ENCODE assay signal across 8 mouse cellular contexts in the genomic region with DNA sequence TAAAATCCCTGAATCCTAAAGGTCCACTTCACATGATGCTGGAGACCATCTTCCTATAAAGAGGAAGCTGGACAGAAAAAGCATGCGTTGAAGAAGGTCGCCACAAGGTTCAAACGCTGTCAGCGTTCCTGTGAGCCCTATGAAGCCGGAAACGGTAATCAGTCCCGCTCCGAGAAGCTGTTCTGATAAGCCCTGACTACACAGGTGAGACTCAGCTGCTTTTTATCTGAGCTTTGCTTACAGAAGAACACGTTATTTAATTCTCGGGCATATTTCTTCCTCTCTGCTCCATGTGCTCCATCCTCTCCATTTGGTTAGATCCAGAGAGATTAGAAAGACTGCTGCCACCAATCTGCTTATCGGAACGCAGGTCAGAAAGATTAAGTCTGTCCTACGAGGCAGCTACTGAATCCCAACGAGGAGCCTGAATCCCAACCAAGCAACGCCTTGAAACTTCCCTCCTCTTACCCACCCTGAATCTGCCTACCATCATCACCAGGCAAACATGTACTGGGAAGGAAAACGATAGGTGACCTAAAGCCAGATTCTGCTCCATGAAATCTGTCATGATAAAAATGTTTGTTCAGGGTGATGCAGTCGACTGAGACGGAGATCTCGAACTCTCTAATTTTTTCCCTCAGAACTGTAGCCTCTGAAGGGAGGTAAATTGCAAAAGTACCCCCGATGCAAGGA. TPM values are rescaled to one million over a fixed set of nuclear protein-coding genes. Genes with fewer than 3 reads are reported as not detected.
DNase-seq lines count a peak whose midpoint lies in the region; ATAC-seq and TF ChIP-seq lines count a peak whose summit lies in the region.

No protein-coding gene starts in this region.

- H3K4me1 ChIP-seq in kidney, embryonic 16.5 days (ENCODE audit: insufficient read depth, low read length): peaks cover 8% of the 10 kb centered on the region; the same call in 1 of the 2 replicates
- H3K4me1 ChIP-seq in bone marrow macrophage, adult 2 months (ENCODE audit: control insufficient read depth, insufficient read depth, low read length): peaks cover 19% of the 10 kb centered on the region
- peaks cover 7% of the 10 kb centered on the region; the same call in 1 of the 2 replicates for H3K4me1 ChIP-seq in hindbrain, postnatal 0 days (ENCODE audit: insufficient read depth, low read length)

- H3K79me2 ChIP-seq in myocyte (ENCODE audit: control insufficient read depth, insufficient read depth): peaks cover 15% of the 10 kb centered on the region

- H3K4me2 ChIP-seq in kidney, embryonic 16.5 days (replicated peaks; ENCODE audit: low read depth, low read length): peak overlapping the region; percentile 90
- peak overlapping the region; percentile 90 for H3K4me2 ChIP-seq in hindbrain, postnatal 0 days (ENCODE audit: low read depth, low read length)
- peak overlapping the region; percentile 97 for H3K4me2 ChIP-seq in myocyte (ENCODE audit: low read depth)

- H3K27me3 ChIP-seq in kidney, embryonic 16.5 days (ENCODE audit: insufficient read depth, low read length): no peaks in the 10 kb centered on the region
- H3K27me3 ChIP-seq in hindbrain, postnatal 0 days (ENCODE audit: insufficient read depth, low read length): no peaks in the 10 kb centered on the region
- no peaks in the 10 kb centered on the region for H3K27me3 ChIP-seq in myocyte (ENCODE audit: control insufficient read depth, insufficient read depth, insufficient read length)

- H3K27ac ChIP-seq in kidney, embryonic 16.5 days (ENCODE audit: low read length): no peak overlapping the region
- H3K27ac ChIP-seq in bone marrow macrophage, adult 2 months (ENCODE audit: insufficient read depth, low read depth, low read length): no peak overlapping the region
- H3K27ac ChIP-seq in hindbrain, postnatal 0 days: no peak overlapping the region; the same call in 1 of the 2 replicates

- TF ChIP-seq CTCF in bone marrow macrophage, adult 2 months (IDR thresholded peaks at IDR 0.05; ENCODE audit: low read depth, low read length): no peak
- TF ChIP-seq CTCF in hindbrain, postnatal 0 days (IDR thresholded peaks at IDR 0.05; ENCODE audit: low read depth): no peak

- peak overlapping the region; percentile 51 for H3K9ac ChIP-seq in kidney, embryonic 16.5 days (replicated peaks; ENCODE audit: low read length)
- peak overlapping the region; percentile 55 for H3K9ac ChIP-seq in hindbrain, postnatal 0 days (replicated peaks; ENCODE audit: low read length)

- peaks cover under 1% of the 10 kb centered on the region; the same call in 1 of the 2 replicates for H3K9me3 ChIP-seq in kidney, embryonic 16.5 days (ENCODE audit: low read length)
- H3K9me3 ChIP-seq in hindbrain, postnatal 0 days (ENCODE audit: low read length): no peaks in the 10 kb centered on the region

- WGBS in kidney, embryonic 16.5 days: 38% methylated on average over 20 of the region's 20 CpGs
- 35% methylated on average over 20 of the region's 20 CpGs for WGBS in hindbrain, postnatal 0 days

- DNase-seq in kidney, postnatal 10 days: no peak
- DNase-seq in hindbrain, postnatal 0 days (ENCODE audit: low spot score): no peak
- DNase-seq in yolk sac, embryonic 10.5 days (ENCODE audit: low spot score): no peak
- no peak for DNase-seq in layer of hippocampus, adult 9-10 months (ENCODE audit: low spot score)

- no peaks in the 10 kb centered on the region for H3K36me3 ChIP-seq in kidney, embryonic 16.5 days (ENCODE audit: insufficient read depth, low read length)
- no peaks in the 10 kb centered on the region for H3K36me3 ChIP-seq in hindbrain, postnatal 0 days (ENCODE audit: insufficient read depth, low read length)
- no peaks in the 10 kb centered on the region for H3K36me3 ChIP-seq in myocyte (ENCODE audit: control insufficient read depth, insufficient read depth)

- peak overlapping the region; percentile 9 for H3ac ChIP-seq in myocyte (ENCODE audit: control insufficient read depth, insufficient read length)

- H3K4me3 ChIP-seq in kidney, embryonic 16.5 days (ENCODE audit: low read length): peak overlapping the region; percentile 53
- H3K4me3 ChIP-seq in bone marrow macrophage, adult 2 months (ENCODE audit: insufficient read depth, low read length): peak overlapping the region; percentile 91
- H3K4me3 ChIP-seq in hindbrain, postnatal 0 days (ENCODE audit: low read length): peak overlapping the region; percentile 64
- H3K4me3 ChIP-seq in myocyte: peak overlapping the region; percentile 66

- ATAC-seq in kidney, embryonic 16.5 days (ENCODE audit: low FRiP score, low TSS enrichment): no peak
- ATAC-seq in hindbrain, postnatal 0 days: no peak
- no peak for ATAC-seq in monocyte, adult 5-6 weeks (replicated peaks; ENCODE audit: insufficient number of reproducible peaks, low FRiP score, low TSS enrichment, poor library complexity, severe bottlenecking)

- TF ChIP-seq POLR2A in bone marrow macrophage, adult 2 months (IDR thresholded peaks at IDR 0.05; ENCODE audit: borderline replicate concordance, low read depth, low read length): no peak
- no peak for TF ChIP-seq POLR2A in myocyte (IDR thresholded peaks at IDR 0.05; ENCODE audit: insufficient read length, low read depth)

TF ChIP-seq in myocyte, 11 proteins besides CTCF, POLR2A, EP300 and RAD21:
- TF ChIP-seq TCF3 (IDR thresholded peaks at IDR 0.05; ENCODE audit: insufficient read length, low read depth): no peak
- no peak for TF ChIP-seq CEBPB (IDR thresholded peaks at IDR 0.05; ENCODE audit: insufficient read depth, poor library complexity, severe bottlenecking)
- no peak for TF ChIP-seq REST (IDR thresholded peaks at IDR 0.05; ENCODE audit: insufficient read depth, insufficient read length)
- TF ChIP-seq POLR2AphosphoS2 (IDR thresholded peaks at IDR 0.05; ENCODE audit: insufficient read length, low read depth): no peak
- TF ChIP-seq SRF (IDR thresholded peaks at IDR 0.05; ENCODE audit: control insufficient read depth, insufficient read length, low read depth): no peak
- no peak for TF ChIP-seq MAX (IDR thresholded peaks at IDR 0.05; ENCODE audit: low read depth)
- TF ChIP-seq E2F4 (IDR thresholded peaks at IDR 0.05; ENCODE audit: insufficient read depth): no peak
- TF ChIP-seq USF1 (IDR thresholded peaks at IDR 0.05; ENCODE audit: low read depth): no peak
- no peak for TF ChIP-seq TCF12 (IDR thresholded peaks at IDR 0.05; ENCODE audit: insufficient read depth, poor library complexity, severe bottlenecking)
- no peak for TF ChIP-seq MYOD1 (IDR thresholded peaks at IDR 0.05; ENCODE audit: control insufficient read depth in 1 of 3, insufficient read length in 2 of 3, low read depth in 2 of 3)

RNA-seq across cellular contexts. Expression of gene Tigar, which starts 0.8 kb away (rescaled TPM):
- 2.7 and 3.7 TPM in 2 replicates for polyA plus RNA-seq in kidney, embryonic 16.5 days (2015; fragmentation: Nextera tagmentation; extraction: Ambion mirVana)
- polyA plus RNA-seq in bone marrow macrophage, adult 2 months (2012; ENCODE audit: insufficient read depth, insufficient read length, missing spikeins): 3.4 and 5.3 TPM in 2 replicates
- 6.6 and 7.7 TPM in 2 replicates for total RNA-seq in hindbrain, postnatal 0 days (2014; rRNA removed)
- 4.9 and 5.2 TPM in 2 replicates for polyA plus RNA-seq in hindbrain, postnatal 0 days (2015; fragmentation: Nextera tagmentation; extraction: Ambion mirVana)
- polyA plus RNA-seq in myocyte (2012; fragmentation: generic; extraction: Trizol): 4.7 TPM
- 3.1 to 8.6 TPM (median 4.5 TPM) in 3 replicates for total RNA-seq in monocyte, adult 5-6 weeks (2017)

RNA-seq across cellular contexts. Expression of gene Fgf23, which starts 35.8 kb away (rescaled TPM):
- not detected in 2 replicates for polyA plus RNA-seq in kidney, embryonic 16.5 days (2015; fragmentation: Nextera tagmentation; extraction: Ambion mirVana)
- not detected in 2 replicates for polyA plus RNA-seq in bone marrow macrophage, adult 2 months (2012; ENCODE audit: insufficient read depth, insufficient read length, missing spikeins)
- total RNA-seq in hindbrain, postnatal 0 days (2014; rRNA removed): 1.8 and 1.9 TPM in 2 replicates
- 0.28 TPM in 2 replicates for polyA plus RNA-seq in hindbrain, postnatal 0 days (2015; fragmentation: Nextera tagmentation; extraction: Ambion mirVana)
- not detected for polyA plus RNA-seq in myocyte (2012; fragmentation: generic; extraction: Trizol)
- total RNA-seq in monocyte, adult 5-6 weeks (2017): not detected in 3 replicates

RNA-seq across cellular contexts. Expression of gene Ccnd2, which starts 43.5 kb away (rescaled TPM):
- 600 and 665 TPM in 2 replicates for polyA plus RNA-seq in kidney, embryonic 16.5 days (2015; fragmentation: Nextera tagmentation; extraction: Ambion mirVana)
- polyA plus RNA-seq in bone marrow macrophage, adult 2 months (2012; ENCODE audit: insufficient read depth, insufficient read length, missing spikeins): 1.3 and 1.7 TPM in 2 replicates
- 22.3 and 27.1 TPM in 2 replicates for total RNA-seq in hindbrain, postnatal 0 days (2014; rRNA removed)
- 229 and 263 TPM in 2 replicates for polyA plus RNA-seq in hindbrain, postnatal 0 days (2015; fragmentation: Nextera tagmentation; extraction: Ambion mirVana)
- polyA plus RNA-seq in myocyte (2012; fragmentation: generic; extraction: Trizol): 13.9 TPM
- 30.4 to 97.0 TPM (median 61.4 TPM) in 3 replicates for total RNA-seq in monocyte, adult 5-6 weeks (2017)

Comparison
In these comparisons a context has a peak if more than half of its experiments do, and no peak if none do; other contexts are left out.
1. RNA of gene Ccnd2, which starts 43.5 kb away (polyA plus RNA-seq): 600 to 665 TPM in kidney, embryonic 16.5 days and 229 to 263 TPM in hindbrain, postnatal 0 days; 13.9 TPM in myocyte (single experiment) and 1.3 to 1.7 TPM in bone marrow macrophage, adult 2 months; every median in the first group is over 10 times any median in the second.
2. Peak in every context shown above with its lines, with median percentiles within 50 percentile points of each other: H3K4me2 ChIP-seq and H3K4me3 ChIP-seq.